Mouse (Mus musculus) hindlimb bud, embryonic 11.5 days (tissue): Measurements from ENCODE around the gene Cers3.

Experiments
- DNase-seq: peaks from one replicate; pipeline ENCODE4 v3.0.0-alpha.2; 2012; ENCODE audit warnings: low read depth, low spot score; ENCODE audit errors: extremely low spot score

Cers3 gene

DNA sequence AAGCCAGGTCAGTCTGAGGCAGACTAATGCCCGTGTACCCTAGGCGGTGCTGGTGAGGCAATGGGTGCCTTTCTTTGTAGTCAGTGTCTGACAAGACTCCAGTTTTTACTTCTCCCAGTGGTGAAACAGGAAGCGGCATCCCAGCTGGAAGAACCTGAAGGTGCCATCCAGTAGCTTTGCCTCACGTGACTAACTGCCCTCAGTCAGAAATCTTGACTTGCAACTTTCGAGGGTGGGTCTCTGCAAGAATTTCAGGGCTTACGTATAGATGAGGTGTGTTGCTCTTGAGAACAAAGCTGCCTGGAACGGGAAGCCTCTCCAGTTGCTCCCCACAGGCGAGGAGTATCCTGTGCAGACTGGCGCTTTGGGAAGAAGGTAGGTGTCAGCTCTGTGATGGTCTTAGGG lies at the start of gene Cers3:
Gene Cers3 (plus strand): TSS at position 128 of the 405 bp plus-strand sequence.
- no peak for DNase-seq

DNA sequence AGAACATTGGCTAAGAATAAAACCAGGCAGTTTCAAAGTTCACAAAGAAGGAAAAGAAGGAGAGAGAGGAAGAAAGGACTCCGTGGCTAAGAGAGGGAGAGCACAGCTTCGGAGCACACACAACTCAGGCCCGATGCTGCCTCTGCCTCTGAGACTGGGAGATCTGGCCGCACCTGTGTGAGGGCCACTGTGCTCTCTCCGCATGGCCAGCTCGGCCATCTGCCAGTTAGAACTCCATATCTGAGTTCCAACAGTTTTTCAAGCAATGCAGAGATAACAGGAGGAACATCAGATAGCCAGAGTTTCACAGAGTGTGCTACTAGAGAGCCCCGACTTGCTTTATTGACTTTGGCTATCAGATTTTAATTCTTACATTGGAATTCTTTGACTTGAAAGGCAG lies 48.8 kb upstream of the Cers3 start:
- no peak for DNase-seq

DNA sequence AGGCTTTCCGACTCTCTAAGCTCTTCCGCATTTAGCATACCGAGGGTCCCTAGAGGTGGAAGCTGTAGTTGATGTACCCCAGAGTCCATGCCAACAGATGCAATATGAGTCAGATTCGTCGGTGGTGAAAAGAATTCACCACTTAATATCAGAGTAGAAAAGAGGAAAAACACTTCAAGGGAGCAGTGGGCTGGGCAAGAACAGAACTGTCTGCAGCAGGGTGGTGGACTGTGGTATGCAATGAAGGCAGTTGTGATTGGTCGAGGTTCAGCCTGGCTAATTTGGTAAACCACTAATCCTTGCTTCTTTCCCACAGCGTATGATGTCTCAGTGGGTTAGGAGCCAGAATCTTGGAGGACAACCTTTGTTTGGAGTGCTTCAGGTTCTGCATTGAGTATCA lies 40.6 kb upstream of the Cers3 start:
- no peak for DNase-seq

DNA sequence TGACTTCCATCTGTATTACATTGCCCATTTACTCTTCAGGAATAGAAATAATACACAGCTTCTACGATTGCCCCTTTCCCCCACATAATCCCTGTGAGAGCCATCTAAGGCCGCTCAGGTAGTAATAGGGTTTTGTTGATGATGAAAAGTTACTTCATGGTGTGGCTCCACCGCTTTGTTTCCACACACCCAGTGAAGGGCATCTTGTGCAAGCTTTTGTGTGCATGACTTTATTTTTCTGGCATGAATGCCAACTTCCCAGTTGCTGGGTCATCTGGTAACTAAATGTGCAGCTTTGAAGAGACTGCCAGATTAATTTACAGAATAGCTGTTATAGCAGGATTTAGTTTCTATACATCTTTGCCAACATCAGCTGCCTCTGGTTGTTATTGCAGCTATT lies 38.7 kb upstream of the Cers3 start:
- no peak for DNase-seq

DNA sequence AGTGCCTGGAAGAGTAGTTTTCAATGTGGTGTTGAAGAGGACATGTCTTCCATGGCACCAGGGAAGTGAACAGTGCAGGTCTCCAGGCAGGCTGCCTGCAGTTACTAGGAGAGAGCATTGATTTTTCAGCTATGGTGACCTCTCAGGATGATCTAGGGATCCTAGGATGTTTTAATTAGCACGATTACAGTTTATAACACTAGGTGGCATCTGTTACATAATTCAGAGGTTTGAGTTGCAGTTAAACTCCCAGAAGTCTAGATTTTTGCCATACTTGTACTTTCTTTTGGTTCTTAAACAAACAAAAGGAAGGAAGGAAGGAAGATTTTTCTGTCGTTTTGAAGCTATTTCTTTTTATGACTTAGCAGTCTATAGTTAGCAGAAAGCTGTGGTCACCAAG lies 32.1 kb upstream of the Cers3 start:
- no peak for DNase-seq

DNA sequence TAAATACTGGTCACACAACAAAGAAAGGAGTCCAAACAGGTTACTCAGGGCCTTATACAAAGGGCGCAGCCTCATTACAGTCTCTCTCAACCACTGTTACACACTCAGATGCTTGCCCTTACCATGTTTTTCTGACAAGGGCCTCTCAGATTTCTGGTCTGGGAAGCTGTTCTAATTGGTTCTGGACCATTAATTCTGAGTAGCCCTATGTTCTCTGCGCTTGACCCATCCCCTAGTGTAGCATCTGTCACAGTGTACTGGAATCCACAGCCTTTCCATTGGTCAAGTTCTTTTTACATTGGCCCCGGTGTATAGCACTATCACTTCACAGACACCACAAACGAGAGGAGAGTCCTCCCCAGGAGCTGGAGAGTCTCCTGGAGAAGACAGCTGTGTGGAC lies 18.8 kb upstream of the Cers3 start:
- DNase-seq, result no peak

DNA sequence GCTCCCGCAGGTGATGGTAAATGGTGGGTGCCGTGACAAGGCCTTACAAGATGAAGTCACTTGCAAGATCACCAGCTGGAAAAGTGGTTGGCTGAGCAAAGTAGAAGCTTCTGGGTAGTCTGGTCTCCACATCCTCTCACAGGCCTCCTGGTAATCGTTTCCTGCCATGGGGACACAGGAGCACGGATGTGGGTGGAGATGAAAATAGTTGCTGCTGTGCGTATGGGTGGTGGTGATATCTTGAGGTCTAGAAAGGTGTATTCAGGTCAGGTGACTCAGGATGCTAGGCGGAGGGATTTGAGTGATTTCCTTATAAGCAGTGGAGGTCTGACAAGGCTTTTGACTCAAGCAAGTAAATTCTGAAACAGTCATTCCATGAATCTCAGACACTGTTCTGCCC lies 18.4 kb upstream of the Cers3 start:
- DNase-seq, result no peak

DNA sequence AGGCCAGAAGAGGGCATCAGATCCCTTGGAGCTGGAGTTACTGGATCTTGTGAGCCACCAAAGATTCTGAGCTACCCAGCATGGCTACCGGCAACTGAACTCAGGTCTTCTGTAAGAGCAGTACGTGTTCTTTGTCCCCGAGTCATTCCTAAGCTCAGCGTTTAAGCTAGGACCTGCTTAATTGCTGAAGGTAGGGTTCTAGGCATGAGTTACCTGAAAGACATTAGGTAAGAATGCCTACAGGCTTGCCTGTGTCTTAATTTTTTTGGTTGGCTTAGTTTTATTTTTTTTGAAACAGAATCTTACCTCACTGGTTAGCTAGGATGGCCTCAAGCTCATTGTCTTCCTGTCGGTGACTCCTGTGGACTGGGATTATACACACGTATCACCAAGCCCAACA lies 15.2 kb upstream of the Cers3 start:
- DNase-seq, result no peak

DNA sequence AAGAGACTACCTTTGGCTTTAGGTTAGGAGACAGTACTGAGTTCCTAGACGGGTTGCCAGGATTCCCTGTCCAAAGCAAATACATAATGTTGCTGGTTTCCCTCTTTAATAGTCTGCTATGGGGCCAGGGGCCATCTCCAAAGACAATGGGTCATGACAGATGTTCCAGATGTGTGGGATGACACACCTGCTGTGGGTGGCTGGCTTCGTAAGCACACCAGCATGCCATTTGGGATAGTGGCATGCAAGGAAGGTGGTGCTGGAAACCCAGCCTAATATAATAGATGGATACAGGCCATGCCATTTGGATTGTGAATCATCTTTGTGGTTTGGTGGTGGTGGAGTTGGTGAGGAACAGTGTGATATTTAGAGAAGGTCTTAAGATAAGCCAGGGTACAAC lies 14.1 kb upstream of the Cers3 start:
- DNase-seq, result no peak

DNA sequence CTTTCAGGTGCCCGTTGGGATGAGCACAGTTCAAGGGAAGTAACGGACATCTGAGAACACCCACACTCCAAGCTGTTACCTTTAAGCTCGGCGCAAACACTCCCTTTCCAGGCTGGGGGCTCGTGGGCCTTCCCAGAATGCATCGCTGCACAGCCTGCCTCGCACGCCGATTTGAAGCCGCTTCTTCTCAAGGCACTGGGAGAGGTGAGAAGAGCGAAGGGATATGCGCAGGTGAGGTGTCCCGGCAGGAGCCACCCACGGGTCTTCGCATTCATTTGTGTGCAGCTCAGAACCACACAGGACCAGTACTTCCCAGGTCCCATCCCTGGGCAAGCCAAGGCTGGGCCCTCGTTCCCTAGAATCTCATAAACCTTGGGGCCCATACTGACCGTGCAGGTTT lies 9.9 kb upstream of the Cers3 start:
- DNase-seq, result no peak

DNA sequence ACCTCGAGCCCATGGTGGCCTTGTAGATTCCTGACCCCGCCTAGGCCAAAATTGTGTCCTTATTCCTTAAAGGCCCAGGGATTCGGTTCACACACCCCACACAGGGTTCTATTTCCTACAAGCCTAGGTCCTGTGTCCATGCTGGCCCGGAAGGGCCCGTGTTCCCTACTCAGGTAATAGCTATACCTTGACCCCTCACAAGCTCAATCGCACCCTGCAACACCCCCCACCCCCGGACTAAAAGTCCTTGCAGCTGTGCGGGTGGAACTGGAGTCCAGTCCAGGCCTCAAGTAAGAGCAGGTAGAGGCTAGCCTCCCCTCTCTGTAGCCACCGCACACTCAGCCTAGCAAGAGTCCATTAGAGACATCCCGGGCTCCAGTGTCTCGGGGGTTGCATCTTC lies 9.4 kb upstream of the Cers3 start:
- no peak for DNase-seq

DNA sequence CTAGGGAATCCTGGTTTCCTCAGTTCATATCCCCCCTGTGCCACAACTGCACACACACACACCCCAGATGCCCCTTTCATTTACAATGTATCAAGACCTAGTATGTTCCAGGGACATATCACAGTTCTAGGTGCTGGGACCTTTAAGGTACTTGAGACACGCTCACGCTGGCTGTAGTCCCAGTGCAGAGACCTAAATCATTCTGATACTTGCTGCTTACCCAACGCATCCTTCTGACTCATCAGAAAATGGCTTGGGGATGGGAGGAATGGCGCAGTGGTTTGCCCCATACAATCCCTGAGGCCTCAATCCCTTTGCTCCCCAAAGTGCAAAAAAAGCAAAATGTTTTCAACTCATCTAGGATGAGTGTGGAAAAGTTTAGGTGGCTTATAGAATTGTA lies 8.8 kb upstream of the Cers3 start:
- DNase-seq, result no peak

DNA sequence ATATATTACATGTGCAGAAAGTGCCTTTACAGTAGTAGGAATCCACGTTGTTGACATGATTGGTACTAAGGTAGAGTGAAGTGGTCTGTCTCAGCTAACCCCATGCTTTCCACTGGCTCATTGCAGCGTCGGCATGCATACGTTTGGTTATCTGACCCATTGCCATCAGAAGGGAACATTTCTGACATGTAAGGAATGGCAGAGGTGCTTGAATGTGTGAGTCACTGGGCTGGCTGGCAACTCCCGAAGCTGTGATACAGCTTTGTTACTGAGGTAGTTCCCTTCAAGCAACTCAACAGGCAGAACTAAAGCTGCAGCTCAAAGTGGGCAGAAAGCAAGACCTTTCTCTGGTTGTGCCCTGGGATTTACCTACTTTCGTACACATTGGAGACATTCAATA lies 8.3 kb upstream of the Cers3 start:
- no peak for DNase-seq

DNA sequence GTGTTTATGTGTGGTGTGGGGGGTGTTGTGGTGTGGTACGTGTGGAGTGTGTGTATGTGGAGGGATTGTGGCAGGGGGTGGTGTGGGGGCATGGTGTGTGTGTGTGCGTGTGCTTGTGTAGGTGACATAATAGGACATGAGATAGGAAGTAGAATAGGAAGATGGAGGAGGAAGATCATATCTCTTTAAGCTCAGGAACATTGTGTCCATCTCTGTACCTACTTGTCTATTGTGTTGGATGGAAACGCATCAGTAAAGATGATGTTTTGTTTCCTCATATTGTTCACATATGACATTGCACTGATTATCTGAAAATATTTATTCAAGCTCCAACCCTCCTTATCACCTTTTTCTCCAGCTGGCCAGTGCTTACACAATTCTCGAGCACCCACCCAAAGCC lies 5.9 kb upstream of the Cers3 start:
- DNase-seq, result no peak

DNA sequence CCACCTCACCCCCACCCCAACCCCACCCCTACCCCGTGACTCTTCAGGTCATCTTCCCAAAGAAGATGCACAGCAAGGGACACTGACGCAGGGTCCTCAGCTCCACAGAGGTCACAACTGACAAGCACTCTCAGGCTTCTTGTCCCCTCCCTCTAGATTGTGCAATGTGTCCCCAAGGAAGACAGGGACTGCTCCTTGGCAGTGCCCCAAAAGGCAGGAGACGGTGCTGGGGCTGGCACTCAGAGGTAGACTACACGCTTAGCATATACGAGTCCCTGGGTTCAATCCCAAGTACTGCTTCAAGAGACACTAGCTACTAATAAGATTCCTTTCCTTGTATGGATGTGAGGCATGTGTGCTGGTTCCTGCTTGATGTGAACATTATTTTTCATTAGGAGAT lies 2.3 kb upstream of the Cers3 start:
- DNase-seq, result no peak

DNA sequence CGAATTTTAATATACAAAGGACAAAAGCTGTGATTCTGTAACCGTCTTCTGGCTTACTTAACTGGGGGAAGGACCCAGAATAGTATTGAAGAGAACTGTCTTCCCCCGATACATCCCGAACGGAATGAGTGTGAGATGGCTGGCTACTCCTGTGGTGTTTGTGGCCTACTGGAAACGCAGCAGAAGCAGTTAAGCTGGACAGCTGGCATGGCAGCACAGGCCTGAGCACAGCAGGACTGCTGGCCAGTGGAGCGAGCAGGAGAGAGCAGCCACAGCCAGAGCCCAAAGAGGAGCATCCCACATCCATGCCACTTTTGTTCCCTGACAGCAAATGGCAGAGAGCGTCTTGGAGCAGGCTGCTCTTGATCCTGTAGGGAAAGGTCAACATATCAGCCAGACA lies 1.9 kb upstream of the Cers3 start:
- no peak for DNase-seq

DNA sequence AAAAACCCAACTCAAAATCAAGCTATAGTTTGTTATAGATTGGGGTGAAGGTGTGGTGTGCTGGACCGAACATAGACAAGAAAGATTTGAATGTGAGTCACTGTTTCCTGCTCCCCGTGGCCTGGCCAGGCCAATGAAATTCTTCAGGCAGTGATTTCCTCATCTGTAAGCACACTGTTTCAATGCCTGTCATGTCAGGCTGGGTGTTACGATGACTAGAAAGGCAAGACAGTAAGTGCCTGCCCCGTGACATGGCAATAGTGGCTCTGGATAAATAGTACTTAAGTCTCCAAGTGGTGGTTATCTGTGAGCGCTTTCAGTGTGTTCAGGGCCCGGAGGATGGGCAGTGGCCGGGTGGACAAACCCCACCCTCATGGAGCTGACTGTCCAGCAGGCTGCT lies 3.7 kb downstream of the Cers3 start:
- DNase-seq, result no peak

DNA sequence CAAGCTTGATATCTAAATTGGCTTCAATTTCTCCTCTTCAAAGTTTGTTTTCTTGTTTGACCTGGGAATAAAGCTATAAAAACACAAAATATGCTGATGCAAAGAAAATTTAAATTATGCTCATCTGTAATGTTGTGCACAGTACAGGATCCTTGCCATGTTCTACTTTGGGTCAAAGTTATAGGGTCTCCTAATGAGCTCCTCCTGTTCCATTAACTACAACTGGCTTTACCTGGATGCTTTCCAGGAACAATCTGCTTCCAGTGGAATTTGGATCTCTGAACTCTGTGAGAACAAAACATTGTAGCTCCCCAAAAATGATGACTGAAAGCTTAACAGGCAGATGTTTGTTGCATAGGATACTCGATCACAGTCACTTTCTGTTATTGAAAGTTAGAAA lies 6.7 kb downstream of the Cers3 start:
- DNase-seq, result no peak

DNA sequence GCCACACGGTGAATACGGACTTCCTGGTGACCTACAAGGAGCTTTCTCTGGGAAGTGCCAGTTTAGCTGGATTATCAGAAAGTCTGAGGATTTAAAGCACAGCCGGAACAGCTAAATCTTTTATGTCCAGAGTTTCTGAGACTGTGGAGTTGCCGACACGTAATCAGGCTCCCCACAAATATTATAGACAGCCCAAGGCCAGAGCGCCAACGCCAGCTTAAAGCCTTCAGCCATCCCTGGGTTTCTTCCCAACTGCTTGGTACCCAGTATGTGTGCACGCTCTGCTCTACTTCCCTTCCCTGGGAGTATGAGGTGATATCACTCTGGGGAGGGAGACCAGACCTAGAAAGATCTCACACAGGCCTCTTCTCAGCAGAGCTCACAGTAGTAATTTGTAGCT lies 10.5 kb downstream of the Cers3 start:
- DNase-seq, result no peak

DNA sequence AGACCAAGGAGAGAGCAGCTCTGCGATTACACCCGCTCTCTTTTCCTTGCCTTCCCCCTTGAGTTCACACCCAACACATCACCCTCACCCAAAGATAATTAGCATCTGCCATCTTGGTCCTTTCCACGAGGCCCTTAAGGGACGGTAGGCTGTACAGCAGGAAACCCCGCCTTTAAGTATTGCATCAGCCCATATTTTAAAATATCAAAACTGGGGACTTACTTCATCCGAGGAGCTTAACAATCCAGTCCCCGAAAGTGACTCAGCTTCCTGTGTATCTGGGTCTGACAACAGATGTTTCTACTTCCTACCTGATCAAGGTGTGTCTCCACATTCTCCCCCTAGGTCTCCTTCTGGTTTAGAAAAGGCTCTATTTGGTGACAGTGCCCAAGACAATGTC lies 12.3 kb downstream of the Cers3 start:
- DNase-seq, result no peak

DNA sequence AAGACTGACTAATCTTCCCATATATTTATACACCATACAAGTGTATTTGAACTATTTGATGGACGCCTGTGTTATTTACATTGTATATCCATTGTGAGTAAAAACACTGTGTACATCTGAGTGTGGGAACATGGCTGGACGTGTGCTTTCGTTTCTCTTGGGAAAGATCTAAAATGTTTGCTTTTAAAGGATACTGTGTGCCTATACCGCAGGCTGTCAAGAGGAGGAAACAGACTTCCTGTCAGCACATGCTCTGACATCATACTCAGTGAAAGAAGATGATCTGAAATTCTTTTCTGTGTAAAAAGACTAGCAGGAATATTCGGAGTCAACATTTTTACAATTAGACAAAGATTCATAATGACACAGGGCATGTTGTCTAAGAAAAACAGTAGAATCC lies 26.6 kb downstream of the Cers3 start:
- DNase-seq, result no peak

DNA sequence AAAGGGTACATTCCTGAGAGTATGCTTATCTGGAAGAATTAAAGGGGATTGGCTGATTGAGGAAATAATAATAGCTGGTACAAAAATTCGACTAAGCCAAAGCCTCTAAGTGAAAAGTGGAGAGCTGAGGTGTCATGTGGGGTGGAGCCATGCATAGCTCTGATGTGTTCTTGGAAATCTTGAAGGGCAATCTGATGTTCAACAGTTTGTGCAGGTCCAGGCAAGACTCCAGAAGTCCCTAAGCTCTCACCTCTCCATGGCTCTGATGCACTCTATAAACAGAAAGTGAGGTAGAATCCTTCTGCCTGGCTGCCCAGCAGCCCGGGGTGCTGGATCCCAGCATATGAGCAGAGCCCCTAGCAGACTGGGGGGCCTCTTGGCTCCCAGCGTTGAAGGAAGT lies 27.4 kb downstream of the Cers3 start:
- no peak for DNase-seq

DNA sequence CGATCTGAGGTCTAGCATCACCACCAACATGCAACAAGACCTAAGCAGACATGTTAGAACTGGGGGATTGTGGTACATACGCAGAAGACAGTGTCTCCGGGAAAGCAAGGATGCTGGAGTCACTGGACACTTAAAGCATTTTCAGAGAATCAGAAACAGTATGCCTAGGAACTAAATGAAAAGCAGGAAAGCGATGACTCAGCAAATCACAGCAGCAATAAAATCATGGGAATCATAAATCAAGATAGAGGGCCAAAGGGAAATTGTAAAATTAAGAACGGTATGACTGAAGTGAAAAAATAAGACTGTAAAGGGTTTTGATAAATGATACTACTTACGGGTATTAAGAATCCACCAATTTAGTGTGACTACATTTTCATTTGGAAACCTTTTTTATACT lies 27.9 kb downstream of the Cers3 start:
- DNase-seq, result no peak

DNA sequence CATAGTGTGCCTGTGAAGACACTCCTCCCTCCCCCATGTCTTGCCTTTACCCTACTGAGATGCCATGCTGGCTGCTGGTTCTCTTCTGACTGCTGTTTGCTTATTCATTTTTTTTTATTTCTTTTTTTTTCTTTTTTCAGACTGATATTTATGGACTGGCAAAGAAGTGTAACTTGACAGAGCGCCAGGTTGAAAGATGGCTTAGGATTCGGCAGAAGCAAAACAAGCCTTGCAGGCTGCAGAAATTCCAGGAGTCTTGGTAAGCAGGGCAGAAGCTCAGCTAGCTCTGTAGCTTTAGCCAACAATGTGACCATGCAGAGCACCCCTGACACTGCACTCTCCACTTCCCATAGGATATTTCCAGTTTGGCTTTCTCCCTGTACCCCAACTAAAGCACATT lies 36.1 kb downstream of the Cers3 start:
- DNase-seq, result no peak
